Mouse (Mus musculus) CH12.LX (cell line): ENCODE data around the gene Tfdp1. TPM values are rescaled to one million over a fixed set of nuclear protein-coding genes. Genes with fewer than 3 reads are reported as not detected.
"Not testable (repeated sequence)": the region's sequence is repeated elsewhere in the genome, so short reads cannot be mapped to it uniquely, and the experiment has no call there.

Experiments
- DNase-seq: peaks from one replicate; pipeline ENCODE4 v3.0.0-alpha.2; 2013; ENCODE audit errors: extremely low read depth
- H3K27ac ChIP-seq: 2 replicates; pipeline ENCODE4 v1.5.1; 2012; ENCODE audit warnings: low read depth, mild to moderate bottlenecking, control low read depth, moderate library complexity; ENCODE audit not compliant: insufficient read depth
- H3K27me3 ChIP-seq: replicated peaks from 2 replicates; pipeline ENCODE3; 2012; ENCODE audit warnings: inconsistent platforms
- H3K36me3 ChIP-seq, 2 experiments: replicated peaks in 1 of 2; 2 replicates each; pipeline versions ENCODE3 to v1.6.1; 2012; ENCODE audit warnings: inconsistent platforms in 1 of 2, low read length in 1 of 2, mild to moderate bottlenecking in 1 of 2, mixed read lengths in 1 of 2, moderate library complexity in 1 of 2; ENCODE audit not compliant: control insufficient read depth in 1 of 2, insufficient read depth in 1 of 2
- H3K4me1 ChIP-seq, 2 experiments: 2 replicates each; pipeline ENCODE4 v1.6.1; 2012; ENCODE audit warnings: inconsistent platforms in 1 of 2, moderate library complexity in 1 of 2; ENCODE audit not compliant: insufficient read depth in 2 of 2, control insufficient read depth in 1 of 2
- H3K4me2 ChIP-seq: 2 replicates; pipeline ENCODE4 v1.6.1; 2012; ENCODE audit warnings: low read depth, mild to moderate bottlenecking, control low read depth; ENCODE audit not compliant: poor library complexity, insufficient read depth, severe bottlenecking
- H3K4me3 ChIP-seq, 3 experiments: fragments of 150-350 bp in 1 of 3; sonication (generic) in 1 of 3; replicated peaks in 1 of 3; 2 replicates each; pipeline versions ENCODE3 to v1.5.1; 2011 to 2012; ENCODE audit warnings: low read depth in 2 of 3, low read length in 2 of 3, mild to moderate bottlenecking in 2 of 3, moderate library complexity in 2 of 3, control low read depth in 1 of 3, improper control_type of control experiment in 1 of 3, inconsistent platforms in 1 of 3, mixed read lengths in 1 of 3; ENCODE audit not compliant: poor library complexity in 1 of 3
- H3K79me2 ChIP-seq: replicated peaks from 2 replicates; pipeline ENCODE4 v1.6.1; 2012; ENCODE audit warnings: mild to moderate bottlenecking, moderate library complexity; ENCODE audit not compliant: control insufficient read depth, poor library complexity, insufficient read depth, severe bottlenecking; ENCODE audit errors: extremely low read depth
- H3K9ac ChIP-seq: 2 replicates; pipeline ENCODE4 v1.6.1; 2012; ENCODE audit warnings: low read depth, mild to moderate bottlenecking, control low read depth, moderate library complexity; ENCODE audit not compliant: insufficient read depth
- H3K9me3 ChIP-seq: replicated peaks from 2 replicates; pipeline ENCODE3; 2012; ENCODE audit warnings: low read length, inconsistent platforms, mixed read lengths
- BHLHE40 ChIP-seq: IDR thresholded peaks from 2 replicates; pipeline ENCODE4 v1.6.1; 2011; ENCODE audit warnings: mild to moderate bottlenecking, low read depth, low read length, improper control_type of control experiment
- CTCF ChIP-seq, 2 experiments: IDR thresholded peaks in 1 of 2; conservative IDR thresholded peaks in 1 of 2; 2 replicates each; pipeline ENCODE4 v1.5.1; 2011 to 2012; ENCODE audit warnings: low read depth in 2 of 2, low read length in 2 of 2, improper control_type of control experiment in 1 of 2, inconsistent platforms in 1 of 2, mild to moderate bottlenecking in 1 of 2, moderate library complexity in 1 of 2
- EP300 ChIP-seq: IDR thresholded peaks from 2 replicates; pipeline ENCODE4 v1.6.1; 2011; ENCODE audit warnings: low read length, improper control_type of control experiment
- IRF4 ChIP-seq: IDR thresholded peaks from 2 replicates; pipeline ENCODE4 v1.6.1; 2014; ENCODE audit warnings: low read depth, mild to moderate bottlenecking, inconsistent platforms, low read length, improper control_type of control experiment
- KAT2A ChIP-seq: IDR thresholded peaks from 2 replicates; pipeline ENCODE4 v1.6.1; 2012; ENCODE audit warnings: low read length, improper control_type of control experiment, inconsistent platforms; ENCODE audit not compliant: insufficient replicate concordance
- MAZ ChIP-seq: IDR thresholded peaks from 2 replicates; pipeline ENCODE4 v1.6.1; 2012; ENCODE audit warnings: low read depth, mild to moderate bottlenecking, inconsistent platforms, low read length, improper control_type of control experiment, moderate library complexity
- MEF2A ChIP-seq: IDR thresholded peaks from 2 replicates; pipeline ENCODE4 v1.6.1; 2014; ENCODE audit warnings: low read depth, mild to moderate bottlenecking, inconsistent platforms, low read length, improper control_type of control experiment, borderline replicate concordance
- NELFE ChIP-seq: IDR thresholded peaks from 2 replicates; pipeline ENCODE4 v1.6.1; 2011; ENCODE audit warnings: low read depth, low read length, improper control_type of control experiment
- POLR2A ChIP-seq: IDR thresholded peaks from 2 replicates; pipeline ENCODE4 v1.6.1; 2011; ENCODE audit warnings: low read depth, mild to moderate bottlenecking, improper control_type of control experiment, low read length
- RAD21 ChIP-seq: IDR thresholded peaks from 2 replicates; pipeline ENCODE4 v1.6.1; 2011; ENCODE audit warnings: low read depth, mild to moderate bottlenecking, low read length, improper control_type of control experiment, moderate library complexity
- SMC3 ChIP-seq: IDR thresholded peaks from 2 replicates; pipeline ENCODE4 v1.6.1; 2011; ENCODE audit warnings: low read depth, low read length, improper control_type of control experiment
- USF1 ChIP-seq: IDR thresholded peaks from 2 replicates; pipeline ENCODE4 v1.6.1; 2014; ENCODE audit warnings: low read depth, mild to moderate bottlenecking, inconsistent platforms, low read length, improper control_type of control experiment
- ZC3H11A ChIP-seq: IDR thresholded peaks from 2 replicates; pipeline ENCODE4 v1.6.1; 2012; ENCODE audit warnings: low read depth, mild to moderate bottlenecking, inconsistent platforms, low read length, improper control_type of control experiment
- ZNF384 ChIP-seq: IDR thresholded peaks from 2 replicates; pipeline ENCODE4 v1.6.1; 2012; ENCODE audit warnings: low read depth, low read length, improper control_type of control experiment, inconsistent platforms
- dilution Hi-C: fragments of 300-500 bp; cut with MboI; formaldehyde crosslinking; loops from 2 replicates; pipeline ENCODE4 v1.14.3; 2020; ENCODE audit warnings: low sequenced_read_pairs; ENCODE audit not compliant: extremely low pct_unique_long_range_greater_than_20kb, extremely low pct_ligation_motif_present
- in situ Hi-C: fragments of 300-500 bp; cut with MboI; formaldehyde crosslinking; loops from 3 replicates; pipeline ENCODE4 v1.14.3; 2019; ENCODE audit warnings: low sequenced_read_pairs, low pct_ligation_motif_present, low pct_unique_long_range_greater_than_20kb, mixed read lengths
- polyA plus RNA-seq: library from polyadenylated mRNA; unstranded; fragments of >175 nt; gene quantifications from 2 replicates; pipeline ENCODE4 v1.2.1, GENCODE M21; 2012; ENCODE audit warnings: low read depth; ENCODE audit not compliant: insufficient read length
- total RNA-seq, 2 experiments: library from RNA; depleted of rRNA; stranded (reverse); fragments of 300-350 nt in 1 of 2; fragments of >200 nt in 1 of 2; gene quantifications; 2 replicates each; pipeline ENCODE4 v1.2.3; 2012 to 2014

The Tfdp1 gene
- total and polyA plus RNA-seq, 3 experiments = 189 to 338 (median 301) TPM

DNA sequence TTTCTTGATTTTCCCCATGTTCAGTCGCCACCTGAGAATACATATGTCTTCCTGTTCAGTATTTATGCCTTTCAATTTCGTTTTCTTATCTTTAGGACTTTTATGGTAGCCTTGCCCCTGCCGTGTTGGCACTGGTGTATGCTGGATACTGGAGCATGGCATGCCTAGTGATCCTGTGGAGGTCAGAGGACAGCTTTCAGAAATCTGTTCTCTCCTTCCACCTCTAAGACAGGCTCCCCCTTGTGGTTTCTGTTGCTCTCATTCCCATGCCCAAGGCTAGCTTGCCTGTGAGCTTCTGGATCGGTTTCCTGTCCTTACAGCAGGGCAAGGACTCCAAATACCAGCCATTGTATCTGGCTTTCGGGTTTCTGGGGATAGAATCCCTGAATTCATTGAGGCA lies 12.0 kb upstream of the Tfdp1 start:
- Histone ChIP-seq H3K27me3 (no peaks in the 10 kb centered on the region), H3K4me3 (no peak overlapping the region), H3K4me1 (peaks cover 3% of the 10 kb centered on the region in 2 experiments; a peak in 2 of 4 replicates), H3K9ac (no peak overlapping the region), H3K9me3 (no peaks in the 10 kb centered on the region), H3K27ac (no peak overlapping the region), H3K79me2 (no peaks in the 10 kb centered on the region), H3K36me3 (peaks cover 0 to 4% of the 10 kb centered on the region in 2 experiments), H3K4me2 (no peak overlapping the region)
- in situ Hi-C loops (no loop called here), dilution Hi-C loops (no loop called here)
- no peak for DNase-seq
- TF ChIP-seq KAT2A (no peak), EP300 (0 out of 2 replicates have a peak, but pooled peaks have one; percentile 12), ZC3H11A (no peak), RAD21 (peak; percentile 18), NELFE (no peak), BHLHE40 (no peak), USF1 (no peak), MEF2A (0 out of 2 replicates have a peak, but pooled peaks have one; percentile 47), CTCF (conservative IDR thresholded peaks at IDR 0.05 in 1 of 2, IDR thresholded peaks at IDR 0.05 in 1 of 2; ENCODE audit: low read depth in 2 of 2, low read length in 2 of 2) (peak; percentile 28 to 70; a peak in 3 of 4 replicates), MAZ (no peak), SMC3 (peak; percentile 41), POLR2A (no peak), IRF4 (peak; percentile 96)

DNA sequence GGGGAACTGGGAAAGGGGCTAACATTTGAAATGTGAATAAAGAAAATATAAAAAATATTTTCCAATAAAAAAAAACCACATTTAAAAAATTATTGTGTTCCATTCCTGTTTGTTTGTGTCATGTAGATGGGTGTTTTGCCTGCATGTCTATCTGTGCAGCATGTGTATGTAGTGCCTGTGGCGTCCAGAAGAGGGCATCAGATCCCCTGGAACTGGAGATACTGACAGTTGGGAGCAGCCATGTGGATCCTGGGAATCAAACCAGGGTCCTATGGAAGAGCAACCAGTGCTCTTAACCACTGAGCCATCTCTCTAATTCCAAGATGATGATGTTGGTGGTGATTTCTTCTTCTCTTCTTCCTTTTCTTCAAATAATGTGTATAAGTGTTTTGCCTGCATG lies 3.9 kb upstream of the Tfdp1 start:
- DNase-seq = no peak
- Histone ChIP-seq H3K4me1 (peaks cover 7 to 18% of the 10 kb centered on the region in 2 experiments), H3K27me3 (peaks cover 4% of the 10 kb centered on the region), H3K9me3 (no peaks in the 10 kb centered on the region), H3K36me3 (no peaks in the 10 kb centered on the region), H3K4me2 (no peak overlapping the region), H3K9ac (no peak overlapping the region), H3K27ac (no peak overlapping the region), H3K79me2 (peaks cover 10% of the 10 kb centered on the region), H3K4me3 (no peak overlapping the region)
- in situ Hi-C loops (no loop called here), dilution Hi-C loops (no loop called here)
- TF ChIP-seq ZNF384 (no peak), CTCF (conservative IDR thresholded peaks at IDR 0.05 in 1 of 2, IDR thresholded peaks at IDR 0.05 in 1 of 2; ENCODE audit: low read depth in 2 of 2, low read length in 2 of 2) (peak; percentile 20 to 29; a peak in 2 of 4 replicates)

- H3K4me3 ChIP-seq, H3K27ac ChIP-seq, H3K4me2 ChIP-seq, in situ Hi-C loops, H3K9me3 ChIP-seq, dilution Hi-C loops, H3K27me3 ChIP-seq: not testable (repeated sequence)
- Histone ChIP-seq H3K36me3 (peaks cover 5 to 21% of the 10 kb centered on the region in 2 experiments), H3K79me2 (peaks cover 36% of the 10 kb centered on the region), H3K9ac (peak overlapping the region; percentile 31; the same call in 1 of the 2 replicates), H3K4me1 (peaks cover 18 to 34% of the 10 kb centered on the region in 2 experiments)
- peak; percentile 48 for DNase-seq
These were observed 1.3 kb upstream of the Tfdp1 start for GRCm38 (mm10) chr8:13337245-13337644.
